Mouse (Mus musculus) heart, embryonic 12.5 days (tissue): ENCODE data around the gene A930002H24Rik. TPM values are rescaled to one million over a fixed set of nuclear protein-coding genes. Genes with fewer than 3 reads are reported as not detected.

Experiments used
- ATAC-seq: fragments of 200-750 bp; cut with Nextera tagmentation; 2 replicates; pipeline ENCODE4 v1.8.0; 2017; ENCODE audit warnings: moderate TSS enrichment, moderate library complexity; ENCODE audit not compliant: insufficient number of reproducible peaks, low FRiP score
- H3K27ac ChIP-seq: fragments of 300-500 bp; sonication (generic); 2 replicates; pipeline ENCODE4 v1.5.1; 2016; ENCODE audit warnings: mild to moderate bottlenecking, moderate library complexity; ENCODE audit not compliant: poor library complexity, severe bottlenecking
- H3K27me3 ChIP-seq: fragments of 300-500 bp; sonication (generic); replicated peaks from 2 replicates; pipeline ENCODE4 v1.6.1; 2016; ENCODE audit warnings: mild to moderate bottlenecking, moderate library complexity
- H3K36me3 ChIP-seq: fragments of 300-500 bp; sonication (generic); 2 replicates; pipeline ENCODE4 v1.6.1; 2016; ENCODE audit warnings: mild to moderate bottlenecking, moderate library complexity
- H3K4me1 ChIP-seq: fragments of 300-500 bp; sonication (generic); replicated peaks from 2 replicates; pipeline ENCODE4 v1.6.1; 2016; ENCODE audit warnings: mild to moderate bottlenecking
- H3K4me2 ChIP-seq: fragments of 300-500 bp; sonication (generic); 2 replicates; pipeline ENCODE4 v1.6.1; 2016; ENCODE audit warnings: mild to moderate bottlenecking, moderate library complexity
- H3K4me3 ChIP-seq: fragments of 300-500 bp; sonication (generic); 2 replicates; pipeline ENCODE4 v1.5.1; 2016; ENCODE audit warnings: mild to moderate bottlenecking
- H3K9ac ChIP-seq: fragments of 300-500 bp; sonication (generic); 2 replicates; pipeline ENCODE4 v1.6.1; 2016; ENCODE audit warnings: mild to moderate bottlenecking, moderate library complexity
- H3K9me3 ChIP-seq: fragments of 300-500 bp; sonication (generic); replicated peaks from 2 replicates; pipeline ENCODE4 v1.6.1; 2016; ENCODE audit warnings: mild to moderate bottlenecking, moderate library complexity
- WGBS: fragments of 180-500 bp; shearing (Covaris S2); methylation state at CpG from one replicate; pipeline ENCODE4 v1.1.7; 2016; 5-methylcytosine and 5-hydroxymethylcytosine counted together
- polyA plus RNA-seq: library from polyadenylated mRNA; unstranded; fragments of >200 nt; fragmentation: Nextera tagmentation; extraction: Ambion mirVana; gene quantifications from 2 replicates; pipeline ENCODE4 v1.2.1, GENCODE M21; 2016

The A930002H24Rik gene
- 2.8 and 3.7 TPM in 2 replicates for polyA plus RNA-seq

GRCm38 (mm10) chr17:63863647-63864149, at the start of gene A930002H24Rik:
A930002H24Rik (minus strand) TSS chr17:63863791.
- H3K27me3 ChIP-seq, result no peaks in the 10 kb centered on the region
- WGBS, result under 1% methylated on average over 55 of the region's 55 CpGs
- peak within 1 kb of the TSS; percentile 88 for H3K4me3 ChIP-seq
- peak within 1 kb of the TSS; percentile 95 for H3K4me2 ChIP-seq
- no peaks in the 10 kb centered on the region for H3K9me3 ChIP-seq
- peak within 1 kb of the TSS; percentile 89 for H3K9ac ChIP-seq
- no peaks in the 10 kb centered on the region for H3K36me3 ChIP-seq
- H3K4me1 ChIP-seq, result peaks cover 18% of the 10 kb centered on the region
- H3K27ac ChIP-seq, result peak within 1 kb of the TSS; percentile 87
- peak; percentile 99 for ATAC-seq

GRCm38 (mm10) chr17:63909297-63909696, 45.7 kb upstream of the A930002H24Rik start:
- 94% methylated on average over 4 of the region's 4 CpGs for WGBS
- H3K36me3 ChIP-seq, result peaks cover 8% of the 10 kb centered on the region; the same call in 1 of the 2 replicates
- H3K9ac ChIP-seq, result no peak overlapping the region
- no peaks in the 10 kb centered on the region for H3K27me3 ChIP-seq
- no peak overlapping the region for H3K4me2 ChIP-seq
- H3K27ac ChIP-seq, result no peak overlapping the region
- H3K4me3 ChIP-seq, result no peak overlapping the region
- no peaks in the 10 kb centered on the region for H3K4me1 ChIP-seq
- ATAC-seq, result no peak
- H3K9me3 ChIP-seq, result no peaks in the 10 kb centered on the region

- no peak overlapping the region for H3K9ac ChIP-seq
- no peak overlapping the region for H3K4me2 ChIP-seq
- H3K36me3 ChIP-seq, result no peaks in the 10 kb centered on the region; the same call in 1 of the 2 replicates
- WGBS, result 88% methylated on average over 7 of the region's 7 CpGs
- H3K9me3 ChIP-seq, result no peaks in the 10 kb centered on the region
- H3K27me3 ChIP-seq, result no peaks in the 10 kb centered on the region
- peaks cover 8% of the 10 kb centered on the region; the same call in 1 of the 2 replicates for H3K4me1 ChIP-seq
- no peak for ATAC-seq
- no peak overlapping the region for H3K4me3 ChIP-seq
- H3K27ac ChIP-seq, result no peak overlapping the region
Measured at GRCm38 (mm10) chr17:63897050-63897449, 33.5 kb upstream of the A930002H24Rik start.

- Histone ChIP-seq H3K4me1 (peaks cover 8% of the 10 kb centered on the region; the same call in 1 of the 2 replicates), H3K27me3 (no peaks in the 10 kb centered on the region), H3K36me3 (no peaks in the 10 kb centered on the region; the same call in 1 of the 2 replicates), H3K9me3 (no peaks in the 10 kb centered on the region), H3K4me3 (no peak overlapping the region), H3K9ac (no peak overlapping the region), H3K27ac (no peak overlapping the region), H3K4me2 (no peak overlapping the region)
- ATAC-seq, result no peak
- 51% methylated on average over 3 of the region's 3 CpGs for WGBS
Measured at GRCm38 (mm10) chr17:63895829-63896228, 32.2 kb upstream of the A930002H24Rik start.

- Histone ChIP-seq H3K27me3 (no peaks in the 10 kb centered on the region), H3K9me3 (no peaks in the 10 kb centered on the region), H3K27ac (no peak overlapping the region), H3K4me3 (no peak overlapping the region), H3K36me3 (no peaks in the 10 kb centered on the region), H3K4me1 (no peaks in the 10 kb centered on the region), H3K4me2 (no peak overlapping the region), H3K9ac (no peak overlapping the region)
- no peak for ATAC-seq
Measured at GRCm38 (mm10) chr17:63890611-63891010, 27.0 kb upstream of the A930002H24Rik start.

- no peak overlapping the region for H3K4me3 ChIP-seq
- H3K9me3 ChIP-seq, result no peaks in the 10 kb centered on the region
- no peak overlapping the region for H3K9ac ChIP-seq
- no peak overlapping the region for H3K27ac ChIP-seq
- no peak for ATAC-seq
- no peaks in the 10 kb centered on the region for H3K27me3 ChIP-seq
- WGBS, result 91% methylated on average over 2 of the region's 2 CpGs
- no peak overlapping the region for H3K4me2 ChIP-seq
- H3K36me3 ChIP-seq, result no peaks in the 10 kb centered on the region
- H3K4me1 ChIP-seq, result no peaks in the 10 kb centered on the region
Measured at GRCm38 (mm10) chr17:63886988-63887387, 23.4 kb upstream of the A930002H24Rik start.

GRCm38 (mm10) chr17:63880009-63880408, 16.4 kb upstream of the A930002H24Rik start:
- H3K36me3 ChIP-seq, result no peaks in the 10 kb centered on the region
- H3K9me3 ChIP-seq, result no peaks in the 10 kb centered on the region
- ATAC-seq, result no peak
- H3K9ac ChIP-seq, result no peak overlapping the region
- H3K27me3 ChIP-seq, result no peaks in the 10 kb centered on the region
- H3K4me2 ChIP-seq, result no peak overlapping the region
- no peak overlapping the region for H3K4me3 ChIP-seq
- no peaks in the 10 kb centered on the region for H3K4me1 ChIP-seq
- 77% methylated on average over 4 of the region's 4 CpGs for WGBS
- no peak overlapping the region for H3K27ac ChIP-seq

- no peaks in the 10 kb centered on the region for H3K36me3 ChIP-seq
- no peak for ATAC-seq
- H3K9me3 ChIP-seq, result no peaks in the 10 kb centered on the region
- 88% methylated on average over 4 of the region's 4 CpGs for WGBS
- no peak overlapping the region for H3K27ac ChIP-seq
- H3K9ac ChIP-seq, result no peak overlapping the region
- no peak overlapping the region for H3K4me3 ChIP-seq
- H3K4me2 ChIP-seq, result no peak overlapping the region
- H3K4me1 ChIP-seq, result no peaks in the 10 kb centered on the region
- H3K27me3 ChIP-seq, result no peaks in the 10 kb centered on the region
Measured at GRCm38 (mm10) chr17:63878889-63879288, 15.3 kb upstream of the A930002H24Rik start.

- Histone ChIP-seq H3K4me1 (no peaks in the 10 kb centered on the region), H3K4me2 (no peak overlapping the region), H3K27ac (no peak overlapping the region), H3K4me3 (no peak overlapping the region), H3K36me3 (no peaks in the 10 kb centered on the region), H3K27me3 (no peaks in the 10 kb centered on the region), H3K9ac (no peak overlapping the region), H3K9me3 (no peaks in the 10 kb centered on the region)
- 91% methylated on average over 7 of the region's 7 CpGs for WGBS
- no peak for ATAC-seq
Measured at GRCm38 (mm10) chr17:63871773-63872172, 8.2 kb upstream of the A930002H24Rik start.

GRCm38 (mm10) chr17:63864171-63864571, 580 bp upstream of the A930002H24Rik start:
- ATAC-seq, result peak; percentile 81

GRCm38 (mm10) chr17:63863012-63863630, 470 bp downstream of the A930002H24Rik start, which contains the start of gene Fer:
Fer (plus strand) TSS chr17:63863062.
- peak; percentile 72 for ATAC-seq
- H3K4me2 ChIP-seq, result peak within 1 kb of the TSS; percentile 95
- no peaks in the 10 kb centered on the region for H3K27me3 ChIP-seq
- peak within 1 kb of the TSS; percentile 89 for H3K9ac ChIP-seq
- peak within 1 kb of the TSS; percentile 87 for H3K27ac ChIP-seq
- no peaks in the 10 kb centered on the region for H3K9me3 ChIP-seq
- no peaks in the 10 kb centered on the region for H3K36me3 ChIP-seq
- WGBS, result 1% methylated on average over 41 of the region's 41 CpGs
- peak within 1 kb of the TSS; percentile 88 for H3K4me3 ChIP-seq
- H3K4me1 ChIP-seq, result peaks cover 18% of the 10 kb centered on the region

More at GRCm38 (mm10) chr17:63864171-63864571, 580 bp upstream of the A930002H24Rik start:
- WGBS, result 0% methylated on average over 47 of the region's 48 CpGs
- Histone ChIP-seq H3K4me1 (peaks cover 18% of the 10 kb centered on the region), H3K9me3 (no peaks in the 10 kb centered on the region), H3K27me3 (no peaks in the 10 kb centered on the region), H3K9ac (peak overlapping the region; percentile 89), H3K4me3 (peak overlapping the region; percentile 88), H3K36me3 (no peaks in the 10 kb centered on the region), H3K27ac (peak overlapping the region; percentile 72; the same call in 1 of the 2 replicates), H3K4me2 (peak overlapping the region; percentile 82)
